Mouse (Mus musculus) heart, adult 9 months (tissue): ENCODE results near the gene Exoc4.

Experiments used
- DNase-seq, 2 experiments: peaks; one replicate each; pipeline ENCODE4 v3.0.0; 2022; ENCODE audit warnings: low spot score in 2 of 2

Gene Exoc4

GRCm38 (mm10) chr6:33866901-33867580 lies 618.2 kb downstream of the Exoc4 start:
- no peak for DNase-seq

GRCm38 (mm10) chr6:33869251-33869650 lies 620.4 kb downstream of the Exoc4 start:
- DNase-seq: no peak

- DNase-seq: no peak
Observed at GRCm38 (mm10) chr6:33870468-33871142, 621.7 kb downstream of the Exoc4 start.

GRCm38 (mm10) chr6:33871286-33871685 lies 622.4 kb downstream of the Exoc4 start:
- DNase-seq: no peak

- no peak for DNase-seq
Observed at GRCm38 (mm10) chr6:33872192-33872591, 623.3 kb downstream of the Exoc4 start.

GRCm38 (mm10) chr6:33873000-33873399 lies 624.1 kb downstream of the Exoc4 start:
- no peak for DNase-seq

GRCm38 (mm10) chr6:33874291-33875014 lies 625.6 kb downstream of the Exoc4 start:
- DNase-seq: no peak

- no peak for DNase-seq
Observed at GRCm38 (mm10) chr6:33884141-33884683, 635.3 kb downstream of the Exoc4 start.

- no peak for DNase-seq
Observed at GRCm38 (mm10) chr6:33886941-33887340, 638.1 kb downstream of the Exoc4 start.

- no peak for DNase-seq
Observed at GRCm38 (mm10) chr6:33890926-33891325, 642.0 kb downstream of the Exoc4 start.

- peak in 1 of 2 experiments; percentile 3 for DNase-seq
Observed at GRCm38 (mm10) chr6:33892142-33892541, 643.3 kb downstream of the Exoc4 start.

GRCm38 (mm10) chr6:33899973-33900372 lies 651.1 kb downstream of the Exoc4 start:
- DNase-seq: no peak

GRCm38 (mm10) chr6:33900615-33901014 lies 651.7 kb downstream of the Exoc4 start:
- no peak for DNase-seq

GRCm38 (mm10) chr6:33905099-33905498 lies 656.2 kb downstream of the Exoc4 start:
- no peak for DNase-seq

GRCm38 (mm10) chr6:33910671-33911070 lies 661.8 kb downstream of the Exoc4 start:
- DNase-seq: no peak

GRCm38 (mm10) chr6:33913072-33913471 lies 664.2 kb downstream of the Exoc4 start:
- no peak for DNase-seq

GRCm38 (mm10) chr6:33913486-33913885 lies 664.6 kb downstream of the Exoc4 start:
- no peak for DNase-seq

GRCm38 (mm10) chr6:33913964-33914363 lies 665.1 kb downstream of the Exoc4 start:
- no peak for DNase-seq

GRCm38 (mm10) chr6:33923571-33923970 lies 674.7 kb downstream of the Exoc4 start:
- DNase-seq: no peak

GRCm38 (mm10) chr6:33924888-33925287 lies 676.0 kb downstream of the Exoc4 start:
- no peak for DNase-seq

- DNase-seq: peak; percentile 52 to 56
Observed at GRCm38 (mm10) chr6:33929342-33930086, 680.6 kb downstream of the Exoc4 start.
